Mouse (Mus musculus) embryonic facial prominence, embryonic 12.5 days (tissue): ENCODE results near the gene Ubqln1. TPM values are rescaled to one million over a fixed set of nuclear protein-coding genes. Genes with fewer than 3 reads are reported as not detected.
A peak's percentile ranks its signal among the peaks of the same experiment; 100 is the strongest.

Experiments used
- ATAC-seq: fragments of 200-750 bp; cut with Nextera tagmentation; 2 replicates; pipeline ENCODE4 v1.8.0; 2017; ENCODE audit not compliant: insufficient number of reproducible peaks, insufficient read depth, low FRiP score, low TSS enrichment
- H3K27ac ChIP-seq: fragments of 300-500 bp; sonication (generic); 2 replicates; pipeline ENCODE4 v1.5.1; 2016; ENCODE audit warnings: mild to moderate bottlenecking
- H3K27me3 ChIP-seq: fragments of 300-500 bp; sonication (generic); 2 replicates; pipeline ENCODE4 v1.6.1; 2016; ENCODE audit warnings: mild to moderate bottlenecking, moderate library complexity
- H3K36me3 ChIP-seq: fragments of 300-500 bp; sonication (generic); 2 replicates; pipeline ENCODE4 v1.6.1; 2016; ENCODE audit warnings: mild to moderate bottlenecking
- H3K4me1 ChIP-seq: fragments of 300-500 bp; sonication (generic); 2 replicates; pipeline ENCODE4 v1.6.1; 2016
- H3K4me2 ChIP-seq: fragments of 300-500 bp; sonication (generic); replicated peaks from 2 replicates; pipeline ENCODE4 v1.6.1; 2016; ENCODE audit warnings: mild to moderate bottlenecking, moderate library complexity
- H3K4me3 ChIP-seq: fragments of 300-500 bp; sonication (generic); 2 replicates; pipeline ENCODE4 v1.5.1; 2016; ENCODE audit warnings: mild to moderate bottlenecking
- H3K9ac ChIP-seq: fragments of 300-500 bp; sonication (generic); 2 replicates; pipeline ENCODE4 v1.6.1; 2016; ENCODE audit warnings: mild to moderate bottlenecking, moderate library complexity
- H3K9me3 ChIP-seq: fragments of 300-500 bp; sonication (generic); 2 replicates; pipeline ENCODE4 v1.6.1; 2016; ENCODE audit warnings: mild to moderate bottlenecking, moderate library complexity
- WGBS: fragments of 180-500 bp; shearing (Covaris S2); methylation state at CpG from one replicate; pipeline ENCODE4 v1.1.7; 2016; 5-methylcytosine and 5-hydroxymethylcytosine counted together
- polyA plus RNA-seq: library from polyadenylated mRNA; unstranded; fragments of >200 nt; fragmentation: Nextera tagmentation; extraction: Ambion mirVana; gene quantifications from 2 replicates; pipeline ENCODE4 v1.2.1, GENCODE M21; 2016

Gene Ubqln1
- polyA plus RNA-seq, 1 experiment from 2014 or later, result 132 TPM

DNA sequence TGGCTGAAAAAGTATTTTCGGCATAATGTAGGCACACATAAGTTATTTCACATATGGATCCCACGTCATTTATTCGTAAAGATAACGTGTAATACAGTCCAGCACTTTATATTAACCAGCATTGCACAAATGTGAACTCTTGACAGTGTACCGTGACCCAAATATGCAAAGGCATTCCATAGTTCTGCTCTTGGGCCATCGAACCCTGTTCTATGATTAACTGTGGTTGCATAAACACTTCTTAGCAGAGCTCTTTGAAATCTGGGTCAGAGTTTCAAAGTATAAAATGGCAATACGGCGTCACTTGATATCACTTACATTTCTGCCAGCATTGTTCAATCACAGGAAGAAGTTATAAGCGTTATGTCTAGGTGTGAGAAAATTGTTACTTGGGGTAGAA lies 942 bp upstream of the Ubqln1 start:
- peak overlapping the region; percentile 84; the same call in 1 of the 2 replicates for H3K27ac ChIP-seq
- H3K36me3 ChIP-seq, result no peaks in the 10 kb centered on the region
- no peak for ATAC-seq
- H3K4me2 ChIP-seq, result peak overlapping the region; percentile 75
- H3K9me3 ChIP-seq, result no peaks in the 10 kb centered on the region
- peak overlapping the region; percentile 90 for H3K4me3 ChIP-seq
- 85% methylated on average over 9 of the region's 9 CpGs for WGBS
- peaks cover 22% of the 10 kb centered on the region for H3K4me1 ChIP-seq
- peak overlapping the region; percentile 98; the same call in 1 of the 2 replicates for H3K9ac ChIP-seq
- H3K27me3 ChIP-seq, result no peaks in the 10 kb centered on the region

DNA sequence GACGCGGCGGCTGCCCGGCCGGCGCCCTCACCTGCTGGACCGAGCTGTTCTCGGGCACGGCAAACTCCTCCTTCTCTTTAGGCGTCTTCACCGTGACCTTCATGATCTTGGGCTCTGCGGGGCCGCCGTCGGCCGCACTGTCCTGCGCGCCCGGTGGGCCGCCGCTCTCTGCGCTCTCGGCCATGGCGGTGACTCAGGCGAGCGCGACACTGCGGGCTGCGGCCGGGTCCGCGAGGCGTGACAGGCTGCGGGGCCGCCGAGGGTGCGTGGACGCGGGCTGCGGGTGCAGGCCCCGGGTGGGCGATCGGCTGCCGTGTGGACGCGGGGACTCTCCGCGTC lies 231 bp downstream of the Ubqln1 start:
- Histone ChIP-seq H3K27me3 (no peaks in the 10 kb centered on the region), H3K9me3 (no peaks in the 10 kb centered on the region), H3K4me1 (peaks cover 22% of the 10 kb centered on the region), H3K4me3 (peak overlapping the region; percentile 90), H3K4me2 (peak overlapping the region; percentile 75), H3K9ac (peak overlapping the region; percentile 98), H3K27ac (peak overlapping the region; percentile 84), H3K36me3 (no peaks in the 10 kb centered on the region)
- WGBS, result under 1% methylated on average over 48 of the region's 48 CpGs
- ATAC-seq, result peak; percentile 74; the same call in 1 of the 2 replicates

DNA sequence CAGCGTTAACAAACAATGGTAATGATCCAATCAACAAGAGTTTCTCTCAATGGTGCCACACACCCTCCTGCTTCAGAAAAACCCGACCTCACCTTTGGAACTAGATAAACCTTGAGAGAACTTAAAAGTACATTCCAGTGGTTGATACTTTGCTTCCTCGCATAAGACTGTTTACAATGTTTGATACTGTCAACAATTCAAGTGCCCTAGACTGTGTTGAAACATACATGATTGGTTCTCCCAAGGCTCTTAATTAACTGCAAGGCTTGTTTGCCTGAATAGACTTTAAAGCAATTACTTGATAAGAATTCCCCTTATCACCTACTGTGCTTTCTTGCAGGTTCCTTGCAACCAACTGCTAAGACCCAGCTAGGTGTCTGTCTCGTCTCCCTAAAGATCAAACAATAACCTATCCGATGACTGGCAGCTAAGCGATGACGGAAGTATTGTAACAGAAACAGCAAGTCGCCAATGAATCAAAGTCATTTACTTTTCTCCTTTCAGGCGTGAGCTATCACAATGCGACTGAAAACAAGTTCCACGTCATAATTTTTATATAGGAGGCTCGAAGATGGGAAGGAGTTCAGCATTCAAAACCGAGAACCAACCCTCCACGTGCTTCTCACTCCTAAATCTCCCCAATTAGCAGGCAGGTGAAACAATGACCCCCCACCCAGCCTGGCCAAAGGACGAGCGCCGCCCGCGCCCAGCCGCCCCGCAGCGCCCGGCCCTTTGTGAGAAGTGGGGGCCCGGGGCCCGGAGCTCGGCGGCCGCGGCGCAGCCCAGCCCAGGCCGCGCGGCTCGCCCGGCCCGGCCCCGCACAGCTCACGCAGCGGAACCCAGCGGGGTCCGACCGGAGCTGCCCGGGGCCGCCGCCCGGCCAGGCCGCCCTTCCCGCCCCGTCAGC lies 854 bp downstream of the Ubqln1 start:
- H3K27me3 ChIP-seq, result no peaks in the 10 kb centered on the region
- H3K4me1 ChIP-seq, result peaks cover 22% of the 10 kb centered on the region
- peak overlapping the region; percentile 98 for H3K9ac ChIP-seq
- H3K27ac ChIP-seq, result peak overlapping the region; percentile 84
- H3K36me3 ChIP-seq, result no peaks in the 10 kb centered on the region
- no peaks in the 10 kb centered on the region for H3K9me3 ChIP-seq
- peak overlapping the region; percentile 75 for H3K4me2 ChIP-seq
- WGBS, result 3% methylated on average over 49 of the region's 49 CpGs
- peak; percentile 67; the same call in 1 of the 2 replicates for ATAC-seq
- peak overlapping the region; percentile 90 for H3K4me3 ChIP-seq

- ATAC-seq, result no peak
- Histone ChIP-seq H3K4me2 (peak overlapping the region; percentile 75), H3K4me3 (peak overlapping the region; percentile 90), H3K27me3 (no peaks in the 10 kb centered on the region), H3K9me3 (no peaks in the 10 kb centered on the region), H3K9ac (0 out of 2 replicates have a peak overlapping the region, but pooled peaks have one; percentile 98), H3K36me3 (no peaks in the 10 kb centered on the region), H3K27ac (no peak overlapping the region), H3K4me1 (peaks cover 22% of the 10 kb centered on the region)
- WGBS, result 67% methylated on average over 8 of the region's 8 CpGs
Observed at GRCm38 (mm10) chr13:58213801-58214200, 1.7 kb downstream of the Ubqln1 start.

DNA sequence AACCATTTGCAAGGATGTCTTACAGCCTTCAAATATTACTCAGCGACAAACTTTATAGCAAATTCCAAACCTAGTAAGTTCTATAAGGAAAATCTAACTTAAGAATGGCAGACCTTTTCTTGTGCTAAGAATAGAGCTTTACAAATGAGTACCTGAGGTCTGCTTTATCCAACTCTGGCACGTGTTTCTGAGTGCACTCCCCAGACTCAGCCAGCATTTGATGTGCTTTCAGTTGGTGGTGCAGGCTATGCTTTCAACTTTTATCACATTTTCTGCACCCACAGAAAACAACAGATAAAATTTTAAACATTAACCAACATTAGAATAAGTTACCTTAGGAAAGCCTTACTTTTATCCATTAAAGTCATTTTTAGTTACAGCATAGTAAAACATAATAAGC lies 2.9 kb downstream of the Ubqln1 start:
- H3K36me3 ChIP-seq, result no peaks in the 10 kb centered on the region
- ATAC-seq, result no peak
- no peaks in the 10 kb centered on the region for H3K9me3 ChIP-seq
- no peak overlapping the region for H3K4me3 ChIP-seq
- peaks cover 22% of the 10 kb centered on the region for H3K4me1 ChIP-seq
- H3K27ac ChIP-seq, result no peak overlapping the region
- 87% methylated on average over 2 of the region's 2 CpGs for WGBS
- H3K4me2 ChIP-seq, result no peak overlapping the region
- H3K9ac ChIP-seq, result no peak overlapping the region
- H3K27me3 ChIP-seq, result no peaks in the 10 kb centered on the region

- H3K36me3 ChIP-seq, result no peaks in the 10 kb centered on the region
- no peak for ATAC-seq
- H3K9ac ChIP-seq, result no peak overlapping the region
- H3K4me2 ChIP-seq, result no peak overlapping the region
- no peak overlapping the region for H3K27ac ChIP-seq
- WGBS, result 60% methylated on average over 5 of the region's 5 CpGs
- H3K4me3 ChIP-seq, result no peak overlapping the region
- H3K27me3 ChIP-seq, result no peaks in the 10 kb centered on the region
- no peaks in the 10 kb centered on the region for H3K9me3 ChIP-seq
- H3K4me1 ChIP-seq, result peaks cover 17% of the 10 kb centered on the region
Observed at GRCm38 (mm10) chr13:58210441-58210840, 5.0 kb downstream of the Ubqln1 start.

DNA sequence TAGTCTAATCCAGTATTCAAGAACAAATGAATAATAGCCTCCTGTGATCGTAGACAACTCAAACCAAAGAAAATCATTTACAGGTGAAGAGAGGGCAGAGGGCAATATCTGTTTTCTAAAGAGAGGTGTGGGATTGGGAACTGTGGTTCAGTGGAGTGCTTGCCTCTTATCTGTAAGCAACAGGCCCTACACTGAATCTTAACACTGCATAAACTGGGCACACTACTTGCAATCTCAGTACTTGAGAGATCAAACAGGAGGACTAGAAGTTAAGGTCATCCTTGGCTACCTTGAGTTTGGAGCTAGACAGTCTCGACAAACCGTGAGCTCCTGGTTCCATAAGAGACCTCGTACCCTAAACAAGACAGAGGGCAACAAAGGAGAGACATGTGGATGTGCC lies 9.4 kb downstream of the Ubqln1 start:
- no peaks in the 10 kb centered on the region for H3K9me3 ChIP-seq
- H3K9ac ChIP-seq, result no peak overlapping the region
- ATAC-seq, result no peak
- no peaks in the 10 kb centered on the region for H3K36me3 ChIP-seq
- no peak overlapping the region for H3K4me2 ChIP-seq
- no peaks in the 10 kb centered on the region for H3K27me3 ChIP-seq
- H3K27ac ChIP-seq, result no peak overlapping the region
- WGBS, result 85% methylated on average over 4 of the region's 4 CpGs
- H3K4me1 ChIP-seq, result no peaks in the 10 kb centered on the region
- H3K4me3 ChIP-seq, result no peak overlapping the region

DNA sequence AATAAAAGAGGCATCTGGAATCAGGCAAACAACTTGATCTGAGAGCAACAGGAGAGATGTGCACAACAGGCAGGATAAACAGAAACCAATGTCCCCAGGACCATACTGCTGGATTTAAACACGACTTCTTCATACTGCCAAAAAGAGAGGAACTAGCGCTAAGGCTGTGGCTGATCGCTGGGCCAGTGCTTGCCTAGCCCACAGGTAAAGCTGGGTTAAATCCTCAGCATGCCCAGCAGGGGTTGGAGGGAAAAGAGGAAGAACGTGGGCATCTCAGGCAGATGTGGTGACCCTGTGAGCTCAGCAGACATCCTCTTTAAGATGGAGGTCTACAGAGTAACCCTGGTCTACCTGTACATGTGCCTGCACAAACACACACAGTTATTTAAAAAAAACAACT lies 10.5 kb downstream of the Ubqln1 start:
- H3K4me3 ChIP-seq, result no peak overlapping the region
- H3K9me3 ChIP-seq, result no peaks in the 10 kb centered on the region
- H3K9ac ChIP-seq, result no peak overlapping the region
- ATAC-seq, result no peak
- 69% methylated on average over 4 of the region's 4 CpGs for WGBS
- H3K36me3 ChIP-seq, result no peaks in the 10 kb centered on the region
- no peaks in the 10 kb centered on the region for H3K27me3 ChIP-seq
- no peak overlapping the region for H3K4me2 ChIP-seq
- H3K4me1 ChIP-seq, result no peaks in the 10 kb centered on the region
- H3K27ac ChIP-seq, result no peak overlapping the region

- Histone ChIP-seq H3K4me1 (0 out of 2 replicates have a peak, but pooled peaks cover 6% of the 10 kb centered on the region), H3K9ac (no peak overlapping the region), H3K4me3 (no peak overlapping the region), H3K36me3 (no peaks in the 10 kb centered on the region), H3K27me3 (no peaks in the 10 kb centered on the region), H3K4me2 (no peak overlapping the region), H3K9me3 (no peaks in the 10 kb centered on the region), H3K27ac (no peak overlapping the region)
- WGBS, result 94% methylated on average over 3 of the region's 3 CpGs
- ATAC-seq, result no peak
Observed at GRCm38 (mm10) chr13:58204202-58204601, 11.3 kb downstream of the Ubqln1 start.

GRCm38 (mm10) chr13:58202903-58203302 lies 12.6 kb downstream of the Ubqln1 start:
- Histone ChIP-seq H3K36me3 (no peaks in the 10 kb centered on the region), H3K27me3 (no peaks in the 10 kb centered on the region), H3K4me1 (0 out of 2 replicates have a peak, but pooled peaks cover 8% of the 10 kb centered on the region), H3K9me3 (no peaks in the 10 kb centered on the region), H3K4me3 (no peak overlapping the region), H3K4me2 (no peak overlapping the region), H3K9ac (no peak overlapping the region), H3K27ac (no peak overlapping the region)
- 91% methylated on average over 1 of the region's 1 CpGs for WGBS
- no peak for ATAC-seq

GRCm38 (mm10) chr13:58201908-58202307 lies 13.5 kb downstream of the Ubqln1 start:
- 92% methylated on average over 3 of the region's 3 CpGs for WGBS
- Histone ChIP-seq H3K4me1 (0 out of 2 replicates have a peak, but pooled peaks cover 8% of the 10 kb centered on the region), H3K9ac (no peak overlapping the region), H3K36me3 (no peaks in the 10 kb centered on the region), H3K9me3 (no peaks in the 10 kb centered on the region), H3K27ac (no peak overlapping the region), H3K4me3 (no peak overlapping the region), H3K4me2 (no peak overlapping the region), H3K27me3 (no peaks in the 10 kb centered on the region)
- ATAC-seq, result no peak

- Histone ChIP-seq H3K9ac (no peak overlapping the region), H3K4me1 (0 out of 2 replicates have a peak, but pooled peaks cover 8% of the 10 kb centered on the region), H3K27me3 (no peaks in the 10 kb centered on the region), H3K4me3 (no peak overlapping the region), H3K36me3 (peaks cover 2% of the 10 kb centered on the region; the same call in 1 of the 2 replicates), H3K4me2 (no peak overlapping the region), H3K27ac (no peak overlapping the region), H3K9me3 (no peaks in the 10 kb centered on the region)
- no peak for ATAC-seq
- WGBS, result 89% methylated on average over 6 of the region's 6 CpGs
Observed at GRCm38 (mm10) chr13:58201343-58201742, 14.1 kb downstream of the Ubqln1 start.
